Mouse (Mus musculus) hindbrain, embryonic 11.5 days (tissue): ENCODE data around the gene Keap1. TPM values are rescaled to one million over a fixed set of nuclear protein-coding genes. Genes with fewer than 3 reads are reported as not detected.
"Not testable (repeated sequence)": the region's sequence is repeated elsewhere in the genome, so short reads cannot be mapped to it uniquely, and the experiment has no call there.

Source experiments
- ATAC-seq: fragments of 200-750 bp; cut with Nextera tagmentation; 2 replicates; pipeline ENCODE4 v1.8.0; 2017; ENCODE audit warnings: mild to moderate bottlenecking, moderate TSS enrichment, moderate library complexity; ENCODE audit not compliant: low FRiP score
- DNase-seq: peaks from one replicate; pipeline ENCODE4 v3.0.0-alpha.2; 2015; ENCODE audit warnings: low spot score
- H3K27ac ChIP-seq: fragments of 300-500 bp; sonication (generic); 2 replicates; pipeline ENCODE4 v1.5.1; 2014; ENCODE audit warnings: mild to moderate bottlenecking, low read depth, low read length
- H3K27me3 ChIP-seq: fragments of 300-500 bp; sonication (generic); 2 replicates; pipeline ENCODE4 v1.6.1; 2014; ENCODE audit warnings: mild to moderate bottlenecking, low read length, moderate library complexity, mixed read lengths; ENCODE audit not compliant: control insufficient read depth, insufficient read depth
- H3K36me3 ChIP-seq: fragments of 300-500 bp; sonication (generic); 2 replicates; pipeline ENCODE4 v1.6.1; 2014; ENCODE audit warnings: mild to moderate bottlenecking, low read length, moderate library complexity, mixed read lengths; ENCODE audit not compliant: control insufficient read depth, insufficient read depth
- H3K4me1 ChIP-seq: fragments of 300-500 bp; sonication (generic); replicated peaks from 2 replicates; pipeline ENCODE4 v1.6.1; 2014; ENCODE audit warnings: low read length, mixed read lengths; ENCODE audit not compliant: control insufficient read depth, insufficient read depth
- H3K4me2 ChIP-seq: fragments of 300-500 bp; sonication (generic); replicated peaks from 2 replicates; pipeline ENCODE4 v1.6.1; 2014; ENCODE audit warnings: mild to moderate bottlenecking, low read depth, low read length
- H3K4me3 ChIP-seq: fragments of 300-500 bp; sonication (generic); 2 replicates; pipeline ENCODE4 v1.5.1; 2014; ENCODE audit warnings: low read depth, low read length
- H3K9ac ChIP-seq: fragments of 300-500 bp; sonication (generic); 2 replicates; pipeline ENCODE4 v1.6.1; 2014; ENCODE audit warnings: low read depth, low read length
- H3K9me3 ChIP-seq: fragments of 300-500 bp; sonication (generic); 2 replicates; pipeline ENCODE4 v1.6.1; 2016; ENCODE audit warnings: low read length; ENCODE audit not compliant: control insufficient read depth
- WGBS: fragments of 180-500 bp; shearing (Covaris S2); extraction: QIAGEN DNeasy Blood & Tissue Kit; methylation state at CpG from one replicate; pipeline ENCODE4 v1.1.7; 2014; 5-methylcytosine and 5-hydroxymethylcytosine counted together
- polyA plus RNA-seq: library from polyadenylated mRNA; unstranded; fragments of >200 nt; fragmentation: Nextera tagmentation; extraction: Ambion mirVana; gene quantifications from 2 replicates; pipeline ENCODE4 v1.2.1, GENCODE M21; 2014

The Keap1 gene
- polyA plus RNA-seq, 1 experiment from 2014 or later: 23.7 TPM

GRCm38 (mm10) chr9:21231551-21231950 is 7.6 kb downstream of the Keap1 start:
- no peak for DNase-seq
- no peak overlapping the region for H3K4me3 ChIP-seq
- no peak overlapping the region for H3K27ac ChIP-seq
- 0 out of 2 replicates have a peak, but pooled peaks cover 2% of the 10 kb centered on the region for H3K36me3 ChIP-seq
- 48% methylated on average over 23 of the region's 23 CpGs for WGBS
- no peak overlapping the region for H3K4me2 ChIP-seq
- no peak for ATAC-seq
- H3K27me3 ChIP-seq: no peaks in the 10 kb centered on the region
- no peaks in the 10 kb centered on the region for H3K9me3 ChIP-seq
- no peak overlapping the region for H3K9ac ChIP-seq
- no peaks in the 10 kb centered on the region; the same call in 1 of the 2 replicates for H3K4me1 ChIP-seq

- Histone ChIP-seq H3K4me2 (peak overlapping the region; percentile 28), H3K27ac (no peak overlapping the region), H3K9me3 (no peaks in the 10 kb centered on the region), H3K4me3 (0 out of 2 replicates have a peak overlapping the region, but pooled peaks have one; percentile 10), H3K9ac (peak overlapping the region; percentile 31; the same call in 1 of the 2 replicates), H3K4me1 (no peaks in the 10 kb centered on the region; the same call in 1 of the 2 replicates), H3K36me3 (no peaks in the 10 kb centered on the region), H3K27me3 (no peaks in the 10 kb centered on the region)
- peak; percentile 52 for DNase-seq
- 20% methylated on average over 16 of the region's 16 CpGs for WGBS
- peak; percentile 23; the same call in 1 of the 2 replicates for ATAC-seq
These were observed 11.8 kb downstream of the Keap1 start for GRCm38 (mm10) chr9:21227342-21227741.

- Histone ChIP-seq H3K4me2 (peak overlapping the region; percentile 36), H3K36me3 (no peaks in the 10 kb centered on the region), H3K27ac (no peak overlapping the region), H3K9me3 (no peaks in the 10 kb centered on the region), H3K4me3 (peak overlapping the region; percentile 12; the same call in 1 of the 2 replicates), H3K27me3 (no peaks in the 10 kb centered on the region), H3K4me1 (no peaks in the 10 kb centered on the region; the same call in 1 of the 2 replicates), H3K9ac (no peak overlapping the region; the same call in 1 of the 2 replicates)
- DNase-seq (no peak), ATAC-seq (no peak)
- WGBS: 20% methylated on average over 7 of the region's 7 CpGs
These were observed 13.8 kb downstream of the Keap1 start for GRCm38 (mm10) chr9:21225415-21225758.

- Histone ChIP-seq H3K4me3 (peak overlapping the region; percentile 12; the same call in 1 of the 2 replicates), H3K4me2 (peak overlapping the region; percentile 36), H3K9me3 (no peaks in the 10 kb centered on the region), H3K36me3 (no peaks in the 10 kb centered on the region), H3K9ac (no peak overlapping the region; the same call in 1 of the 2 replicates), H3K27ac (no peak overlapping the region), H3K4me1 (no peaks in the 10 kb centered on the region; the same call in 1 of the 2 replicates), H3K27me3 (no peaks in the 10 kb centered on the region)
- ATAC-seq (no peak), DNase-seq (peak; percentile 55)
- WGBS: 27% methylated on average over 26 of the region's 26 CpGs
These were observed 14.4 kb downstream of the Keap1 start for GRCm38 (mm10) chr9:21224576-21225414.

GRCm38 (mm10) chr9:21223906-21224305 is 15.3 kb downstream of the Keap1 start:
- no peaks in the 10 kb centered on the region for H3K9me3 ChIP-seq
- no peak overlapping the region for H3K9ac ChIP-seq
- no peaks in the 10 kb centered on the region; the same call in 1 of the 2 replicates for H3K4me1 ChIP-seq
- no peak for DNase-seq
- H3K36me3 ChIP-seq: no peaks in the 10 kb centered on the region
- H3K27me3 ChIP-seq: no peaks in the 10 kb centered on the region
- H3K27ac ChIP-seq: no peak overlapping the region
- no peak overlapping the region for H3K4me2 ChIP-seq
- H3K4me3 ChIP-seq: no peak overlapping the region
- ATAC-seq: no peak
- 93% methylated on average over 6 of the region's 6 CpGs for WGBS

- not testable (repeated sequence) for H3K4me2 ChIP-seq, H3K36me3 ChIP-seq, H3K27me3 ChIP-seq, H3K4me1 ChIP-seq, H3K27ac ChIP-seq, ATAC-seq, DNase-seq, H3K9ac ChIP-seq, H3K9me3 ChIP-seq, H3K4me3 ChIP-seq
- WGBS: 95% methylated on average over 1 of the region's 2 CpGs
These were observed 15.7 kb downstream of the Keap1 start for GRCm38 (mm10) chr9:21223490-21223889.

- Histone ChIP-seq H3K27ac (no peak overlapping the region), H3K36me3 (no peaks in the 10 kb centered on the region), H3K9ac (no peak overlapping the region), H3K27me3 (no peaks in the 10 kb centered on the region), H3K4me3 (no peak overlapping the region), H3K9me3 (no peaks in the 10 kb centered on the region), H3K4me1 (no peaks in the 10 kb centered on the region), H3K4me2 (no peak overlapping the region)
- DNase-seq (peak; percentile 78), ATAC-seq (no peak)
- WGBS: 22% methylated on average over 7 of the region's 7 CpGs
These were observed 17.7 kb downstream of the Keap1 start for GRCm38 (mm10) chr9:21221383-21221929.

GRCm38 (mm10) chr9:21220490-21221382 is 18.4 kb downstream of the Keap1 start:
- Histone ChIP-seq H3K9me3 (no peaks in the 10 kb centered on the region), H3K9ac (no peak overlapping the region), H3K27ac (no peak overlapping the region), H3K4me3 (peak overlapping the region; percentile 6; the same call in 1 of the 2 replicates), H3K36me3 (no peaks in the 10 kb centered on the region), H3K4me2 (0 out of 2 replicates have a peak overlapping the region, but pooled peaks have one; percentile 3), H3K27me3 (no peaks in the 10 kb centered on the region), H3K4me1 (no peaks in the 10 kb centered on the region)
- peak; percentile 86 for ATAC-seq
- 16% methylated on average over 21 of the region's 21 CpGs for WGBS
- DNase-seq: peak; percentile 93
